Mouse (Mus musculus) NIH3T3 (cell line): ENCODE data around the gene Eml6.
"Not testable (repeated sequence)": the region's sequence is repeated elsewhere in the genome, so short reads cannot be mapped to it uniquely, and the experiment has no call there.

Experiments
- DNase-seq: peaks from one replicate; pipeline ENCODE4 v3.0.0-alpha.2; 2012; ENCODE audit warnings: low read depth

The Eml6 gene

GRCm38 (mm10) chr11:30025835-30026472 lies at the start of gene Eml6:
TSS of gene Eml6 (minus strand) at chr11:30026033.
- DNase-seq, result peak; percentile 99

GRCm38 (mm10) chr11:30057299-30057698 lies 31.5 kb upstream of the Eml6 start:
- peak; percentile 35 for DNase-seq

- no peak for DNase-seq
These were observed 689 bp downstream of the Eml6 start for GRCm38 (mm10) chr11:30025144-30025543.

- DNase-seq, result no peak
These were observed 1.4 kb downstream of the Eml6 start for GRCm38 (mm10) chr11:30024261-30025071.

- DNase-seq, result no peak
These were observed 39.6 kb downstream of the Eml6 start for GRCm38 (mm10) chr11:29986257-29986656.

- no peak for DNase-seq
These were observed 57.0 kb downstream of the Eml6 start for GRCm38 (mm10) chr11:29968874-29969273.

GRCm38 (mm10) chr11:29959366-29959765 lies 66.5 kb downstream of the Eml6 start:
- DNase-seq, result no peak

GRCm38 (mm10) chr11:29944661-29945060 lies 81.2 kb downstream of the Eml6 start:
- DNase-seq, result no peak

- no peak for DNase-seq
These were observed 101.5 kb downstream of the Eml6 start for GRCm38 (mm10) chr11:29924332-29924731.

GRCm38 (mm10) chr11:29923851-29924250 lies 102.0 kb downstream of the Eml6 start:
- no peak for DNase-seq

GRCm38 (mm10) chr11:29913180-29913579 lies 112.7 kb downstream of the Eml6 start:
- peak; percentile 14 for DNase-seq

- DNase-seq, result no peak
These were observed 116.5 kb downstream of the Eml6 start for GRCm38 (mm10) chr11:29909330-29909729.

- peak; percentile 89 for DNase-seq
These were observed 140.7 kb downstream of the Eml6 start for GRCm38 (mm10) chr11:29885160-29885559.

- peak; percentile 58 for DNase-seq
These were observed 141.5 kb downstream of the Eml6 start for GRCm38 (mm10) chr11:29884355-29884754.

GRCm38 (mm10) chr11:29883024-29883423 lies 142.8 kb downstream of the Eml6 start:
- DNase-seq, result no peak

GRCm38 (mm10) chr11:29879641-29880040 lies 146.2 kb downstream of the Eml6 start:
- peak; percentile 44 for DNase-seq

GRCm38 (mm10) chr11:29877981-29878380 lies 147.9 kb downstream of the Eml6 start:
- no peak for DNase-seq

GRCm38 (mm10) chr11:29877280-29877679 lies 148.6 kb downstream of the Eml6 start:
- DNase-seq, result no peak

- DNase-seq, result not testable (repeated sequence)
These were observed 151.1 kb downstream of the Eml6 start for GRCm38 (mm10) chr11:29874781-29875180.

GRCm38 (mm10) chr11:29870174-29870573 lies 155.7 kb downstream of the Eml6 start:
- DNase-seq, result no peak

- no peak for DNase-seq
These were observed 161.6 kb downstream of the Eml6 start for GRCm38 (mm10) chr11:29864269-29864668.

GRCm38 (mm10) chr11:29861750-29862397 lies 164.0 kb downstream of the Eml6 start:
- peak; percentile 79 for DNase-seq

GRCm38 (mm10) chr11:29861040-29861439 lies 164.8 kb downstream of the Eml6 start:
- no peak for DNase-seq
